In genomic region chr15:99259730-99260252, GRCm38 (mm10) we compare ENCODE assay signal across 8 mouse cellular contexts. TPM values are rescaled to one million over a fixed set of nuclear protein-coding genes. Genes with fewer than 3 reads are reported as not detected.
DNase-seq lines count a peak whose midpoint lies in the region; ATAC-seq and TF ChIP-seq lines count a peak whose summit lies in the region.

No protein-coding gene starts in this region.

- peak overlapping the region; percentile 41 for H3K9ac ChIP-seq in ES-Bruce4 (ENCODE audit: low read depth, poor library complexity, severe bottlenecking)
- H3K9ac ChIP-seq in forebrain, embryonic 12.5 days: no peak overlapping the region

- H3K27me3 ChIP-seq in ES-Bruce4 (ENCODE audit: control insufficient read depth, insufficient read depth, low read length, poor library complexity, severe bottlenecking): no peaks in the 10 kb centered on the region
- peaks cover under 1% of the 10 kb centered on the region; the same call in 1 of the 2 replicates for H3K27me3 ChIP-seq in forebrain, embryonic 12.5 days

- DNase-seq in adrenal gland, postnatal 10 days: peak; percentile 84
- peak; percentile 57 to 66 for DNase-seq in heart, postnatal 14 days
- peak; percentile 43 to 64 for DNase-seq in layer of hippocampus, adult 18-20 months (ENCODE audit: low spot score in 2 of 2)
- peak; percentile 80 for DNase-seq in lung, postnatal 36 days
- peak; percentile 78 for DNase-seq in retina, embryonic 14.5 days (ENCODE audit: low spot score)
- peak; percentile 66 for DNase-seq in urinary bladder, postnatal 25 days (ENCODE audit: low spot score)

- no peak for TF ChIP-seq EP300 in ES-Bruce4 (IDR thresholded peaks at IDR 0.05; ENCODE audit: insufficient read depth, low read depth, low read length)

- TF ChIP-seq CTCF in ES-Bruce4 (IDR thresholded peaks at IDR 0.05; ENCODE audit: low read depth, low read length): no peak

- peak; percentile 34 for TF ChIP-seq POLR2A in ES-Bruce4 (IDR thresholded peaks at IDR 0.05; ENCODE audit: insufficient read depth, low read length)

- peak overlapping the region; percentile 35 for H3K4me3 ChIP-seq in ES-Bruce4 (ENCODE audit: low read depth, low read length)
- H3K4me3 ChIP-seq in forebrain, embryonic 12.5 days (replicated peaks): peak overlapping the region; percentile 19; the same call in 1 of the 2 replicates

- peaks cover 3% of the 10 kb centered on the region for H3K4me1 ChIP-seq in ES-Bruce4 (ENCODE audit: control insufficient read depth, insufficient read depth, low read length)
- H3K4me1 ChIP-seq in forebrain, embryonic 12.5 days: peaks cover 5% of the 10 kb centered on the region

- H3K9me3 ChIP-seq in ES-Bruce4 (replicated peaks; ENCODE audit: control insufficient read depth, insufficient read depth, low read length, poor library complexity, severe bottlenecking): no peaks in the 10 kb centered on the region
- no peaks in the 10 kb centered on the region for H3K9me3 ChIP-seq in forebrain, embryonic 12.5 days

- H3K36me3 ChIP-seq in ES-Bruce4 (ENCODE audit: control insufficient read depth, insufficient read depth, low read length, poor library complexity, severe bottlenecking): no peaks in the 10 kb centered on the region
- no peaks in the 10 kb centered on the region for H3K36me3 ChIP-seq in forebrain, embryonic 12.5 days (replicated peaks)

- H3K27ac ChIP-seq in ES-Bruce4 (ENCODE audit: insufficient read depth, low read length): peak overlapping the region; percentile 85
- H3K27ac ChIP-seq in forebrain, embryonic 12.5 days: no peak overlapping the region

- intact Hi-C loops in heart, postnatal 14 days (cut with DNase I): no loop called here

- peak overlapping the region; percentile 36 for H3K4me2 ChIP-seq in forebrain, embryonic 12.5 days

- peak; percentile 71 for ATAC-seq in forebrain, embryonic 12.5 days (ENCODE audit: low FRiP score)

- 0% methylated on average over 7 of the region's 10 CpGs for WGBS in forebrain, embryonic 12.5 days

RNA-seq across cellular contexts. Expression of gene Mcrs1, which starts 8.0 kb away (rescaled TPM):
- polyA plus RNA-seq in ES-Bruce4 (2011; ENCODE audit: insufficient read depth, insufficient read length, low read depth, missing spikeins): 76.2 and 84.9 TPM in 2 replicates
- 10 to 100 TPM; 40.5 to 59.5 TPM for total RNA-seq in adrenal gland, postnatal 10 days (2021)
- polyA plus RNA-seq in forebrain, embryonic 12.5 days (2016; fragmentation: Nextera tagmentation; extraction: Ambion mirVana): 185 and 188 TPM in 2 replicates
- total RNA-seq in heart, postnatal 14 days (2021): 10 to 100 TPM; 57.5 to 61.6 TPM
- 10 to 100 TPM; 77.2 to 78.3 TPM for total RNA-seq in layer of hippocampus, adult 18-20 months (2021)

RNA-seq across cellular contexts. Expression of gene Prpf40b, which starts 35.1 kb away (rescaled TPM):
- polyA plus RNA-seq in ES-Bruce4 (2011; ENCODE audit: insufficient read depth, insufficient read length, low read depth, missing spikeins): 42.8 and 51.2 TPM in 2 replicates
- total RNA-seq in adrenal gland, postnatal 10 days (2021): 10 to 100 TPM; 40.4 to 57.2 TPM
- 86.9 and 88.2 TPM in 2 replicates for polyA plus RNA-seq in forebrain, embryonic 12.5 days (2016; fragmentation: Nextera tagmentation; extraction: Ambion mirVana)
- total RNA-seq in heart, postnatal 14 days (2021): 10 to 100 TPM; 25.5 to 26.3 TPM
- total RNA-seq in layer of hippocampus, adult 18-20 months (2021): 10 to 100 TPM; 93.2 to 93.7 TPM

RNA-seq across cellular contexts. Expression of gene Kcnh3, which starts 35.1 kb away (rescaled TPM):
- polyA plus RNA-seq in ES-Bruce4 (2011; ENCODE audit: insufficient read depth, insufficient read length, low read depth, missing spikeins): 0.99 and 1.3 TPM in 2 replicates
- 1 to 10 TPM; 1.6 to 1.8 TPM for total RNA-seq in adrenal gland, postnatal 10 days (2021)
- polyA plus RNA-seq in forebrain, embryonic 12.5 days (2016; fragmentation: Nextera tagmentation; extraction: Ambion mirVana): 0.60 and 0.83 TPM in 2 replicates
- total RNA-seq in heart, postnatal 14 days (2021): under 1 TPM; 0.36 to 0.68 TPM
- total RNA-seq in layer of hippocampus, adult 18-20 months (2021): 10 to 100 TPM; 91.0 to 91.6 TPM

RNA-seq across cellular contexts. Expression of gene Fam186b, which starts 35.9 kb away (rescaled TPM):
- not detected in 2 replicates for polyA plus RNA-seq in ES-Bruce4 (2011; ENCODE audit: insufficient read depth, insufficient read length, low read depth, missing spikeins)
- total RNA-seq in adrenal gland, postnatal 10 days (2021): 1 to 10 TPM; 1.5 to 1.9 TPM
- polyA plus RNA-seq in forebrain, embryonic 12.5 days (2016; fragmentation: Nextera tagmentation; extraction: Ambion mirVana): 0.18 and 0.19 TPM in 2 replicates
- not detected for total RNA-seq in heart, postnatal 14 days (2021)
- total RNA-seq in layer of hippocampus, adult 18-20 months (2021): 1 to 10 TPM; 1.6 to 2.2 TPM

Comparison
In these comparisons a context has a peak if more than half of its experiments do, and no peak if none do; other contexts are left out.
1. RNA of gene Kcnh3, which starts 35.1 kb away (total RNA-seq): 91.0 to 91.6 TPM in layer of hippocampus, adult 18-20 months; 1.6 to 1.8 TPM in adrenal gland, postnatal 10 days and 0.36 to 0.68 TPM in heart, postnatal 14 days; every median in the first group is over 10 times any median in the second.
2. Peak in every context shown above with its lines, with median percentiles within 50 percentile points of each other: DNase-seq.